Mouse (Mus musculus) myocyte (in vitro differentiated cells): ENCODE measurements around the gene Sephs2. TPM values are rescaled to one million over a fixed set of nuclear protein-coding genes. Genes with fewer than 3 reads are reported as not detected.

Source experiments
- H3K27me3 ChIP-seq: one replicate; pipeline ENCODE4 v1.6.1; 2011; ENCODE audit not compliant: control insufficient read depth, insufficient read depth, insufficient read length
- H3K36me3 ChIP-seq: one replicate; pipeline ENCODE4 v1.6.1; 2011; ENCODE audit not compliant: control insufficient read depth, insufficient read depth
- H3K4me2 ChIP-seq: one replicate; pipeline ENCODE4 v1.6.1; 2011; ENCODE audit warnings: low read depth, control low read depth
- H3K4me3 ChIP-seq: one replicate; pipeline ENCODE4 v1.5.1; 2011; ENCODE audit warnings: mild to moderate bottlenecking, control low read depth, moderate library complexity
- H3K79me2 ChIP-seq: one replicate; pipeline ENCODE4 v1.6.1; 2011; ENCODE audit not compliant: control insufficient read depth, insufficient read depth
- H3ac ChIP-seq: one replicate; pipeline ENCODE4 v1.6.1; 2011; ENCODE audit not compliant: control insufficient read depth, insufficient read length
- CEBPB ChIP-seq: IDR thresholded peaks from 2 replicates; pipeline ENCODE4 v1.6.1; 2011; ENCODE audit warnings: mild to moderate bottlenecking, moderate library complexity; ENCODE audit not compliant: poor library complexity, insufficient read depth, severe bottlenecking
- E2F4 ChIP-seq: IDR thresholded peaks from one replicate; pipeline ENCODE4 v1.6.1; 2011; ENCODE audit warnings: mild to moderate bottlenecking, control low read depth, moderate library complexity; ENCODE audit not compliant: insufficient read depth
- MAX ChIP-seq: IDR thresholded peaks from one replicate; pipeline ENCODE4 v1.6.1; 2011; ENCODE audit warnings: low read depth, mild to moderate bottlenecking, control low read depth
- MYOD1 ChIP-seq, 3 experiments: IDR thresholded peaks; one replicate each; pipeline ENCODE4 v1.6.1; 2011; ENCODE audit warnings: control low read depth in 2 of 3, low read depth in 2 of 3, mild to moderate bottlenecking in 2 of 3, moderate library complexity in 1 of 3; ENCODE audit not compliant: insufficient read length in 2 of 3, control insufficient read depth in 1 of 3
- MYOG ChIP-seq, 3 experiments: IDR thresholded peaks; one replicate each; pipeline ENCODE4 v1.6.1; 2011; ENCODE audit warnings: control low read depth in 2 of 3, low read depth in 2 of 3, mild to moderate bottlenecking in 2 of 3; ENCODE audit not compliant: insufficient read length in 2 of 3, control insufficient read depth in 1 of 3, insufficient read depth in 1 of 3
- POLR2A ChIP-seq: IDR thresholded peaks from one replicate; pipeline ENCODE4 v1.6.1; 2011; ENCODE audit warnings: low read depth, mild to moderate bottlenecking, control low read depth, moderate library complexity; ENCODE audit not compliant: insufficient read length
- POLR2AphosphoS2 ChIP-seq: IDR thresholded peaks from one replicate; pipeline ENCODE4 v1.6.1; 2011; ENCODE audit warnings: low read depth, control low read depth; ENCODE audit not compliant: insufficient read length
- REST ChIP-seq: IDR thresholded peaks from one replicate; pipeline ENCODE4 v1.6.1; 2011; ENCODE audit warnings: mild to moderate bottlenecking, control low read depth, moderate library complexity; ENCODE audit not compliant: insufficient read depth, insufficient read length
- SRF ChIP-seq: IDR thresholded peaks from one replicate; pipeline ENCODE4 v1.6.1; 2011; ENCODE audit warnings: low read depth; ENCODE audit not compliant: control insufficient read depth, insufficient read length
- TCF12 ChIP-seq: IDR thresholded peaks from one replicate; pipeline ENCODE4 v1.6.1; 2011; ENCODE audit warnings: mild to moderate bottlenecking, control low read depth; ENCODE audit not compliant: poor library complexity, insufficient read depth, severe bottlenecking
- TCF3 ChIP-seq: IDR thresholded peaks from one replicate; pipeline ENCODE4 v1.6.1; 2011; ENCODE audit warnings: low read depth, control low read depth; ENCODE audit not compliant: insufficient read length
- USF1 ChIP-seq: IDR thresholded peaks from one replicate; pipeline ENCODE4 v1.6.1; 2011; ENCODE audit warnings: low read depth, mild to moderate bottlenecking, control low read depth, moderate library complexity
- polyA plus RNA-seq: library from polyadenylated mRNA; unstranded; fragments of >200 nt; fragmentation: generic; extraction: Trizol; gene quantifications from one replicate; pipeline ENCODE4 v1.2.1, GENCODE M21; 2012; ENCODE audit warnings: missing spikeins

Gene Sephs2
- polyA plus RNA-seq, 1 experiment = 17.2 TPM

- H3K4me3 ChIP-seq = no peak overlapping the region
- peaks cover 13% of the 10 kb centered on the region for H3K27me3 ChIP-seq
- H3ac ChIP-seq = no peak overlapping the region
- no peaks in the 10 kb centered on the region for H3K36me3 ChIP-seq
- TF ChIP-seq POLR2AphosphoS2 (no peak), SRF (no peak), MYOG (IDR thresholded peaks at IDR 0.05; ENCODE audit: control insufficient read depth in 1 of 3, insufficient read depth in 1 of 3, insufficient read length in 2 of 3, low read depth in 2 of 3) (no peak), E2F4 (no peak), CEBPB (no peak), REST (no peak), POLR2A (no peak), TCF12 (no peak), MAX (no peak), USF1 (no peak), MYOD1 (IDR thresholded peaks at IDR 0.05; ENCODE audit: control insufficient read depth in 1 of 3, insufficient read length in 2 of 3, low read depth in 2 of 3) (no peak), TCF3 (no peak)
- H3K4me2 ChIP-seq = no peak overlapping the region
- no peaks in the 10 kb centered on the region for H3K79me2 ChIP-seq
These were observed 7.3 kb upstream of the Sephs2 start for GRCm38 (mm10) chr7:127281114-127281513.

- H3K36me3 ChIP-seq = no peaks in the 10 kb centered on the region
- no peak overlapping the region for H3K4me2 ChIP-seq
- no peaks in the 10 kb centered on the region for H3K79me2 ChIP-seq
- H3K4me3 ChIP-seq = no peak overlapping the region
- H3K27me3 ChIP-seq = peaks cover 11% of the 10 kb centered on the region
- TF ChIP-seq MYOD1 (IDR thresholded peaks at IDR 0.05; ENCODE audit: control insufficient read depth in 1 of 3, insufficient read length in 2 of 3, low read depth in 2 of 3) = no peak
- no peak for TF ChIP-seq SRF
- TF ChIP-seq POLR2A = no peak
- TF ChIP-seq CEBPB = no peak
- no peak for TF ChIP-seq MAX
- TF ChIP-seq E2F4 = no peak
- no peak for TF ChIP-seq TCF12
- TF ChIP-seq REST = no peak
- no peak for TF ChIP-seq MYOG (IDR thresholded peaks at IDR 0.05; ENCODE audit: control insufficient read depth in 1 of 3, insufficient read depth in 1 of 3, insufficient read length in 2 of 3, low read depth in 2 of 3)
- no peak for TF ChIP-seq USF1
- no peak for TF ChIP-seq POLR2AphosphoS2
- TF ChIP-seq TCF3 = no peak
- no peak overlapping the region for H3ac ChIP-seq
These were observed 6.2 kb upstream of the Sephs2 start for GRCm38 (mm10) chr7:127280092-127280491.

DNA sequence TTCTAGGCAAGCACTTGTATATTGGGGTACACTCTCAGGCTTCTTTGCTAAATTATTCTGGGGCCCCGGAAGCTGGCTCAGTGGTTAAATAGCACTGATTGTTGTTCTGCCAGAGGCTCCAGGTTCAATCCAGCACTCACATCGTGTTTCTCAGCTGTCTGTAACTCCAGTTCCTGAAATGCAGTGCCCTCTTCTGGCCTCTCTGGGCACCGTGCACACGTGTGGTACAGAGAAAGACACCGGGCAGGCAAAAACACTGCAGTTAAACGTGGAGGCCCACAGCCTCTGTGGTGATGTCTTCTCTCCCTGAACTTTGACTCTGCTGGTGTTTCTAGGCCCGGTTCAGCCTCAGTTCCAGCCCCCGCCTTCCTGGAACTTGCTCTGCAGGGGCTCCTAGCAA is 4.5 kb upstream of the Sephs2 start:
- Histone ChIP-seq H3K4me3 (no peak overlapping the region), H3K36me3 (no peaks in the 10 kb centered on the region), H3K79me2 (peaks cover 1% of the 10 kb centered on the region), H3K4me2 (no peak overlapping the region), H3K27me3 (no peaks in the 10 kb centered on the region), H3ac (no peak overlapping the region)
- TF ChIP-seq E2F4 = no peak
- no peak for TF ChIP-seq USF1
- TF ChIP-seq MAX = no peak
- no peak for TF ChIP-seq MYOG (IDR thresholded peaks at IDR 0.05; ENCODE audit: control insufficient read depth in 1 of 3, insufficient read depth in 1 of 3, insufficient read length in 2 of 3, low read depth in 2 of 3)
- no peak for TF ChIP-seq TCF3
- no peak for TF ChIP-seq POLR2AphosphoS2
- no peak for TF ChIP-seq TCF12

DNA sequence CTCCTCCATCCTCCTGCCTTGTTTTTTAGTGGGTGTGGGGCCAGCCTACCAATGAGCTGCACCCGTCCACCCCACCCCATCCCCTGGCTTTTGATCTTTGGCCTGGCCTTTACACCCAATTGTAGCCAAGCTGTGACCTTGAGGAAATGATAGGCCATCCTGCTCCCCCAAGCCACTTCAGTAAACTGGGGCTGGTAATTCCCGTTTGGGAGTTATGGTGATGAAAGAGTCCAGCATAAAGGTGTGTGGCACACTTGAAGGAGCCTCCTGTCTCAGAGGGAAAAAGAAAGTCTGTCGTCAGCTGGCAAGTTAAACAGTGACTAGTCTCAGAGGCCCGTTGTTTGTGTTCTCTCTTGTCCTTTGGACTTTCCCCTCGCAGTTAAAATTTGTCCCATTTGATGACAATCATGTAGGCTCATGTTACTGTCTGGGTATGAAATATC is 2.7 kb upstream of the Sephs2 start:
- no peaks in the 10 kb centered on the region for H3K27me3 ChIP-seq
- peaks cover 4% of the 10 kb centered on the region for H3K79me2 ChIP-seq
- no peaks in the 10 kb centered on the region for H3K36me3 ChIP-seq
- H3K4me2 ChIP-seq = no peak overlapping the region
- H3ac ChIP-seq = no peak overlapping the region
- H3K4me3 ChIP-seq = no peak overlapping the region
- TF ChIP-seq POLR2A (no peak), TCF12 (no peak), MYOD1 (IDR thresholded peaks at IDR 0.05; ENCODE audit: control insufficient read depth in 1 of 3, insufficient read length in 2 of 3, low read depth in 2 of 3) (no peak), USF1 (no peak), POLR2AphosphoS2 (no peak), MYOG (IDR thresholded peaks at IDR 0.05; ENCODE audit: control insufficient read depth in 1 of 3, insufficient read depth in 1 of 3, insufficient read length in 2 of 3, low read depth in 2 of 3) (no peak), E2F4 (no peak), TCF3 (no peak), MAX (no peak), SRF (no peak), CEBPB (no peak)
